Mouse (Mus musculus) spleen, adult 18-20 months (tissue): Measurements from ENCODE around the gene Nsmce4a.
"Not testable (repeated sequence)": the region's sequence is repeated elsewhere in the genome, so short reads cannot be mapped to it uniquely, and the experiment has no call there.

Experiments used
- DNase-seq, 2 experiments: peaks; one replicate each; pipeline ENCODE4 v3.0.0; 2022; ENCODE audit warnings: mixed read lengths in 2 of 2

Gene Nsmce4a

GRCm38 (mm10) chr7:130533316-130534260 lies 39.3 kb downstream of the Nsmce4a start:
- DNase-seq, result peak; percentile 60 to 88

GRCm38 (mm10) chr7:130531138-130531537 lies 41.8 kb downstream of the Nsmce4a start:
- DNase-seq, result not testable (repeated sequence)

GRCm38 (mm10) chr7:130527306-130527705 lies 45.6 kb downstream of the Nsmce4a start:
- DNase-seq, result no peak

- no peak for DNase-seq
Measured at GRCm38 (mm10) chr7:130523451-130523850, 49.5 kb downstream of the Nsmce4a start.

- DNase-seq, result no peak
Measured at GRCm38 (mm10) chr7:130520812-130521422, 52.0 kb downstream of the Nsmce4a start.

GRCm38 (mm10) chr7:130520049-130520425 lies 52.9 kb downstream of the Nsmce4a start, which contains the start of gene Ate1:
Ate1 (minus strand) TSS chr7:130520369.
- DNase-seq, result no peak

GRCm38 (mm10) chr7:130519096-130520048 lies 53.5 kb downstream of the Nsmce4a start:
- DNase-seq, result peak; percentile 91 to 96

- DNase-seq, result no peak
Measured at GRCm38 (mm10) chr7:130518213-130519095, 54.5 kb downstream of the Nsmce4a start.

GRCm38 (mm10) chr7:130510243-130510642 lies 62.7 kb downstream of the Nsmce4a start:
- DNase-seq, result no peak

GRCm38 (mm10) chr7:130503006-130503405 lies 69.9 kb downstream of the Nsmce4a start:
- no peak for DNase-seq

- no peak for DNase-seq
Measured at GRCm38 (mm10) chr7:130501499-130501898, 71.4 kb downstream of the Nsmce4a start.

- no peak for DNase-seq
Measured at GRCm38 (mm10) chr7:130493346-130493745, 79.6 kb downstream of the Nsmce4a start.

GRCm38 (mm10) chr7:130492026-130492425 lies 80.9 kb downstream of the Nsmce4a start:
- no peak for DNase-seq
